Mouse (Mus musculus): ENCODE data around the gene Mrrf. TPM values are rescaled to one million over a fixed set of nuclear protein-coding genes. Genes with fewer than 3 reads are reported as not detected.

Mrrf gene
- polyA plus RNA-seq, 1 experiment from 2014 or later: 39.9 TPM

Other genes with a start within 250 kb of the Mrrf start
- gene Ttll11, start 156.5 kb upstream of the Mrrf start, polyA plus RNA-seq (2014; fragmentation: Nextera tagmentation; extraction: Ambion mirVana): 2.4 and 3.1 TPM in 2 replicates
- gene Ndufa8, start 87.0 kb upstream of the Mrrf start, polyA plus RNA-seq (2014; fragmentation: Nextera tagmentation; extraction: Ambion mirVana): 283 and 287 TPM in 2 replicates
- 2.6 and 3.4 TPM in 2 replicates for gene Morn5, start 86.9 kb upstream of the Mrrf start, polyA plus RNA-seq (2014; fragmentation: Nextera tagmentation; extraction: Ambion mirVana)
- gene Lhx6, start 31.0 kb upstream of the Mrrf start, polyA plus RNA-seq (2014; fragmentation: Nextera tagmentation; extraction: Ambion mirVana): 14.7 and 27.3 TPM in 2 replicates
- gene Rbm18, start 384 bp downstream of the Mrrf start, polyA plus RNA-seq (2014; fragmentation: Nextera tagmentation; extraction: Ambion mirVana): 166 and 187 TPM in 2 replicates
- 3.7 and 3.8 TPM in 2 replicates for gene Ptgs1, start 94.0 kb downstream of the Mrrf start, polyA plus RNA-seq (2014; fragmentation: Nextera tagmentation; extraction: Ambion mirVana)
- not detected in 2 replicates for gene Olfr338, start 237.1 kb downstream of the Mrrf start, polyA plus RNA-seq (2014; fragmentation: Nextera tagmentation; extraction: Ambion mirVana)